In genomic region chr9:45415912-45416311, GRCm38 (mm10) we compare ENCODE assay signal across 8 mouse cellular contexts. TPM values are rescaled to one million over a fixed set of nuclear protein-coding genes. Genes with fewer than 3 reads are reported as not detected.
DNase-seq lines count a peak whose midpoint lies in the region; ATAC-seq lines count a peak whose summit lies in the region.

No protein-coding gene starts in this region.

- no peak for ATAC-seq in heart, embryonic 12.5 days (ENCODE audit: insufficient number of reproducible peaks, low FRiP score)
- no peak for ATAC-seq in monocyte, adult 5-6 weeks (replicated peaks; ENCODE audit: insufficient number of reproducible peaks, low FRiP score, low TSS enrichment, poor library complexity, severe bottlenecking)

- H3K9ac ChIP-seq in heart, embryonic 12.5 days: no peak overlapping the region

- peak; percentile 34 to 63 for DNase-seq in heart, postnatal 36 days
- DNase-seq in A20 (ENCODE audit: low read depth, low spot score): peak; percentile 60
- DNase-seq in T-cell, adult 2 months (ENCODE audit: low spot score): peak; percentile 16
- DNase-seq in embryo, embryonic 9.5 days (ENCODE audit: extremely low spot score): peak; percentile 31
- peak; percentile 61 for DNase-seq in layer of hippocampus, adult 9-11 months
- peak; percentile 54 for DNase-seq in naive thymus-derived CD4-positive, alpha-beta T cell, adult 2 months (ENCODE audit: low read depth)

- no peak overlapping the region for H3K4me3 ChIP-seq in heart, embryonic 12.5 days

- H3K4me1 ChIP-seq in heart, embryonic 12.5 days (replicated peaks): 0 out of 2 replicates have a peak, but pooled peaks cover 3% of the 10 kb centered on the region

- 42% methylated on average over 4 of the region's 4 CpGs for WGBS in heart, embryonic 12.5 days

- no peaks in the 10 kb centered on the region for H3K36me3 ChIP-seq in heart, embryonic 12.5 days

- no peak overlapping the region for H3K4me2 ChIP-seq in heart, embryonic 12.5 days

- no peaks in the 10 kb centered on the region for H3K9me3 ChIP-seq in heart, embryonic 12.5 days (replicated peaks)

- peaks cover 23% of the 10 kb centered on the region; the same call in 1 of the 2 replicates for H3K27me3 ChIP-seq in heart, embryonic 12.5 days (replicated peaks)

- no peak overlapping the region for H3K27ac ChIP-seq in heart, embryonic 12.5 days (ENCODE audit: poor library complexity, severe bottlenecking)

- intact Hi-C loops in heart, postnatal 36 days (cut with DNase I): loop anchor here (2.0 to 10.0 kb wide), 3 partner anchors 195 to 459 kb away; no protein-coding TSS in a partner anchor

RNA-seq across cellular contexts. Expression of gene Dscaml1, which starts 10.5 kb away (rescaled TPM):
- total RNA-seq in heart, postnatal 36 days (2021): not detected
- polyA plus RNA-seq in heart, embryonic 12.5 days (2016; fragmentation: Nextera tagmentation; extraction: Ambion mirVana): 0.05 and 0.09 TPM in 2 replicates
- total RNA-seq in monocyte, adult 5-6 weeks (2017): not detected in 3 replicates

RNA-seq across cellular contexts. Expression of gene Fxyd2, which starts 16.4 kb away (rescaled TPM):
- total RNA-seq in heart, postnatal 36 days (2021): 1 to 10 TPM; 2.2 to 3.6 TPM
- polyA plus RNA-seq in heart, embryonic 12.5 days (2016; fragmentation: Nextera tagmentation; extraction: Ambion mirVana): 1.4 and 2.2 TPM in 2 replicates
- total RNA-seq in monocyte, adult 5-6 weeks (2017): not detected in 3 replicates

RNA-seq across cellular contexts. Expression of gene Fxyd6, which starts 45.9 kb away (rescaled TPM):
- 10 to 100 TPM; 15.9 to 16.6 TPM for total RNA-seq in heart, postnatal 36 days (2021)
- polyA plus RNA-seq in heart, embryonic 12.5 days (2016; fragmentation: Nextera tagmentation; extraction: Ambion mirVana): 30.8 and 33.4 TPM in 2 replicates
- not detected in 3 replicates for total RNA-seq in monocyte, adult 5-6 weeks (2017)

Comparison
In these comparisons a context has a peak if more than half of its experiments do, and no peak if none do; other contexts are left out.
1. RNA of gene Fxyd6, which starts 45.9 kb away (total RNA-seq): 15.9 to 16.6 TPM in heart, postnatal 36 days; not detected in monocyte, adult 5-6 weeks; every median in the first group is over 10 times any median in the second.
2. Peak in every context shown above with its lines, with median percentiles within 50 percentile points of each other: DNase-seq.